Mouse (Mus musculus): ENCODE measurements around the gene Ern1. TPM values are rescaled to one million over a fixed set of nuclear protein-coding genes. Genes with fewer than 3 reads are reported as not detected.

Gene Ern1
- total RNA-seq, 1 experiment, result 7.4 TPM

DNA sequence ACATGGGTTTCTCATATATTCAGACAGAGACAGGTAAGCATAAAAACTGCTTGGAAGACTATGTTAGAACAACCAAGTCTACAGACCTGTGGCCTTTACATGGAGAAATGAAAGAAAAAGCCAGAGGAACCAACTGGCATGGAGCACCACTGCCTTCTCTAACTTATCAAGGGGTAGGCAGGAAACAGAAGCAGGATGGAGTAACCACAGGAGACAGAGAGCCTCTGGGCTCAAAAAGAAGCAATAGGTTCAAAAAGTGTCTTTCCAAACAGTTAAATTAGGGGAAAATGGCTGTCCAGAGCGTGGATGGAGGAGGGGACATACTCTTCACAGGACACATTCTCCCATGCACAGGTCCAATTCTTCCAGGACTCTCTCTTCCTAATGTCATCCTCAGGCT, 16.0 kb downstream of the Ern1 start:
- no peak for DNase-seq (ENCODE audit: low read depth, low spot score)
- Histone ChIP-seq H3K36me3 (ENCODE audit: control insufficient read depth, insufficient read depth, low read length, poor library complexity, severe bottlenecking) (no peaks in the 10 kb centered on the region), H3K9me3 (ENCODE audit: control insufficient read depth, insufficient read depth, low read depth, low read length) (no peaks in the 10 kb centered on the region), H3K9ac (ENCODE audit: insufficient read depth, low read depth, low read length, poor library complexity, severe bottlenecking) (no peak overlapping the region), H3K4me3 (ENCODE audit: insufficient read depth in 1 of 2, low read depth in 1 of 2, low read length in 2 of 2, poor library complexity in 1 of 2, severe bottlenecking in 1 of 2) (no peak overlapping the region), H3K27ac (ENCODE audit: insufficient read depth, low read depth, low read length, poor library complexity, severe bottlenecking) (no peak overlapping the region), H3K4me1 (ENCODE audit: control insufficient read depth in 2 of 2, insufficient read depth in 2 of 2, low read length in 2 of 2, poor library complexity in 1 of 2) (no peaks in the 10 kb centered on the region)
- in situ Hi-C loops (cut with MboI; ENCODE audit: low sequenced_read_pairs in 2 of 2, unreplicated experiment in 2 of 2), result no loop called here
- TF ChIP-seq CHD2 (IDR thresholded peaks at IDR 0.05; ENCODE audit: low read depth, low read length) (no peak), MAFK (IDR thresholded peaks at IDR 0.05; ENCODE audit: insufficient read depth, low read depth, low read length) (no peak), ZNF384 (IDR thresholded peaks at IDR 0.05; ENCODE audit: low read depth, low read length) (no peak), HCFC1 (IDR thresholded peaks at IDR 0.05; ENCODE audit: borderline replicate concordance, insufficient read depth, low read length) (no peak), ZC3H11A (IDR thresholded peaks at IDR 0.05; ENCODE audit: borderline replicate concordance, low read depth, low read length) (no peak)

DNA sequence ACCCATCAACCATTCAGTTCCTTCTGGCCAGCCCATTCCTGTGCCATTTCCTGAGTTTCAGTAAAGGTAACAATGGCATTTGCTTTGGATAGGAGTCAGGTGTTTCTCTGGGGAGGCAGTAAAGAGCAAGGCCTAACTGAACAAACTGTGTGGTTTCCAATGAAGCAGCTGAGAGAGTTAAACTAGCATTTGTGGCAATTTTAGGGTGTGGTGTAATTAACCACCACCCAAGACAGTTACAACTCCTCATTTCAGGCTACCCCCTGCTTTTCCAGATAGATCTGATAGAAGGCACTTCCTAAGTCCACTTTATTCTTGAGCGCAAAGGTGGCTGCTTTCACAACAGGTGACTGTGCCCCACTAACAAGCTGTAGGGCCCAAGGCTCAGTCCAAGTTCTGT, 19.1 kb downstream of the Ern1 start:
- DNase-seq (ENCODE audit: low read depth, low spot score), result no peak
- Histone ChIP-seq H3K4me1 (ENCODE audit: control insufficient read depth in 2 of 2, insufficient read depth in 2 of 2, low read length in 2 of 2, poor library complexity in 1 of 2) (no peaks in the 10 kb centered on the region), H3K9me3 (ENCODE audit: control insufficient read depth, insufficient read depth, low read depth, low read length) (no peaks in the 10 kb centered on the region), H3K4me3 (ENCODE audit: insufficient read depth in 1 of 2, low read depth in 1 of 2, low read length in 2 of 2, poor library complexity in 1 of 2, severe bottlenecking in 1 of 2) (no peak overlapping the region), H3K9ac (ENCODE audit: insufficient read depth, low read depth, low read length, poor library complexity, severe bottlenecking) (no peak overlapping the region), H3K36me3 (ENCODE audit: control insufficient read depth, insufficient read depth, low read length, poor library complexity, severe bottlenecking) (no peaks in the 10 kb centered on the region), H3K27ac (ENCODE audit: insufficient read depth, low read depth, low read length, poor library complexity, severe bottlenecking) (no peak overlapping the region)
- TF ChIP-seq HCFC1 (IDR thresholded peaks at IDR 0.05; ENCODE audit: borderline replicate concordance, insufficient read depth, low read length) (no peak), CHD2 (IDR thresholded peaks at IDR 0.05; ENCODE audit: low read depth, low read length) (no peak), ZNF384 (IDR thresholded peaks at IDR 0.05; ENCODE audit: low read depth, low read length) (no peak), ZC3H11A (IDR thresholded peaks at IDR 0.05; ENCODE audit: borderline replicate concordance, low read depth, low read length) (no peak), MAFK (IDR thresholded peaks at IDR 0.05; ENCODE audit: insufficient read depth, low read depth, low read length) (no peak)
- in situ Hi-C loops (cut with MboI; ENCODE audit: low sequenced_read_pairs in 2 of 2, unreplicated experiment in 2 of 2), result no loop called here

DNA sequence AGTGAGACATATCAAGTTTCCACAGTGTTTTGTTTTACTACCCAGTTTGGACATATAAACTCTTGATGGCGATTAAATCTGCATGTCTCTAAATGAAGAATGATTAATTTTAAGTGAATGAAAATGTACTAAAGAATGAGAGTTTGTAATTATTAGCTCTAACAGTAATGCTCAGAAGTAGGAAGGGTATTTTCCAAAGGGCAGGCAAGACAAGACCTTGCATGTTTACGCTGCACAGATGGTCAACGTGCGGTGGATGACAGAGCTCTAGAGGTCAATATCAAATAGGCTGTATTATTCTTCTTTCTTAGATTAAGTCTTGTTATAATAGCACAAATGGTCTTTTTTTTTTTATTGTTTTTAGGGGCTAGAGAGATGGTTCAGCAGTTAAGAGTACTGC, 21.7 kb downstream of the Ern1 start:
- H3K36me3 ChIP-seq (ENCODE audit: control insufficient read depth, insufficient read depth, low read length, poor library complexity, severe bottlenecking), result no peaks in the 10 kb centered on the region
- no peak for TF ChIP-seq HCFC1 (IDR thresholded peaks at IDR 0.05; ENCODE audit: borderline replicate concordance, insufficient read depth, low read length)
- no peak for TF ChIP-seq CHD2 (IDR thresholded peaks at IDR 0.05; ENCODE audit: low read depth, low read length)
- no peak for TF ChIP-seq MAFK (IDR thresholded peaks at IDR 0.05; ENCODE audit: insufficient read depth, low read depth, low read length)
- TF ChIP-seq ZNF384 (IDR thresholded peaks at IDR 0.05; ENCODE audit: low read depth, low read length), result no peak
- no peak for TF ChIP-seq ZC3H11A (IDR thresholded peaks at IDR 0.05; ENCODE audit: borderline replicate concordance, low read depth, low read length)
- no peak overlapping the region for H3K4me3 ChIP-seq (ENCODE audit: insufficient read depth in 1 of 2, low read depth in 1 of 2, low read length in 2 of 2, poor library complexity in 1 of 2, severe bottlenecking in 1 of 2)
- no peak for DNase-seq (ENCODE audit: low read depth, low spot score)
- no peaks in the 10 kb centered on the region for H3K4me1 ChIP-seq (ENCODE audit: control insufficient read depth in 2 of 2, insufficient read depth in 2 of 2, low read length in 2 of 2, poor library complexity in 1 of 2)
- in situ Hi-C loops (cut with MboI; ENCODE audit: low sequenced_read_pairs in 2 of 2, unreplicated experiment in 2 of 2), result no loop called here
- no peak overlapping the region for H3K27ac ChIP-seq (ENCODE audit: insufficient read depth, low read depth, low read length, poor library complexity, severe bottlenecking)
- no peaks in the 10 kb centered on the region for H3K9me3 ChIP-seq (ENCODE audit: control insufficient read depth, insufficient read depth, low read depth, low read length)
- no peak overlapping the region for H3K9ac ChIP-seq (ENCODE audit: insufficient read depth, low read depth, low read length, poor library complexity, severe bottlenecking)

DNA sequence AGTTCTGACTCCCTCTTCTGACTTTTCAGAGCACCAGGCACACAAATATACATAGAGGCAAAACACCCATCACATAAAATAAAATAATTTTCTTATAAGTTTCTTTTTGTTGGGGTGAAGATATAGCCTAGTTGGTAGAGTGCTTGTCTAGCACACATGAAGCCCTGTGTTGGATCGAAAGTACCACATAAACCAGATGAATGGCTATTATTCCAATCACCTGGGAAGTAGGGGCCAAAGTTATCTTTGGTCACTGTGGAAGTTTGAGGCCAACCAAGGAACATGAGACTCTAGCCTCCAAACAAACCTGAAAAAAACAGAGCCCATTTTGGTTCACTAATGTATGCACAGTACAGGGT, 22.1 kb downstream of the Ern1 start:
- Histone ChIP-seq H3K4me3 (ENCODE audit: insufficient read depth in 1 of 2, low read depth in 1 of 2, low read length in 2 of 2, poor library complexity in 1 of 2, severe bottlenecking in 1 of 2) (no peak overlapping the region), H3K27ac (ENCODE audit: insufficient read depth, low read depth, low read length, poor library complexity, severe bottlenecking) (no peak overlapping the region), H3K36me3 (ENCODE audit: control insufficient read depth, insufficient read depth, low read length, poor library complexity, severe bottlenecking) (no peaks in the 10 kb centered on the region), H3K4me1 (ENCODE audit: control insufficient read depth in 2 of 2, insufficient read depth in 2 of 2, low read length in 2 of 2, poor library complexity in 1 of 2) (no peaks in the 10 kb centered on the region), H3K9ac (ENCODE audit: insufficient read depth, low read depth, low read length, poor library complexity, severe bottlenecking) (no peak overlapping the region), H3K9me3 (ENCODE audit: control insufficient read depth, insufficient read depth, low read depth, low read length) (no peaks in the 10 kb centered on the region)
- no peak for DNase-seq (ENCODE audit: low read depth, low spot score)
- in situ Hi-C loops (cut with MboI; ENCODE audit: low sequenced_read_pairs in 2 of 2, unreplicated experiment in 2 of 2), result no loop called here
- TF ChIP-seq MAFK (IDR thresholded peaks at IDR 0.05; ENCODE audit: insufficient read depth, low read depth, low read length) (no peak), ZNF384 (IDR thresholded peaks at IDR 0.05; ENCODE audit: low read depth, low read length) (no peak), CHD2 (IDR thresholded peaks at IDR 0.05; ENCODE audit: low read depth, low read length) (no peak), ZC3H11A (IDR thresholded peaks at IDR 0.05; ENCODE audit: borderline replicate concordance, low read depth, low read length) (no peak), HCFC1 (IDR thresholded peaks at IDR 0.05; ENCODE audit: borderline replicate concordance, insufficient read depth, low read length) (no peak)
